Mouse (Mus musculus): ENCODE data around the gene Shroom2. TPM values are rescaled to one million over a fixed set of nuclear protein-coding genes. Genes with fewer than 3 reads are reported as not detected.

Shroom2 gene
- total and polyA plus RNA-seq, 2 experiments from 2014 or later = 82.7 to 167 TPM

DNA sequence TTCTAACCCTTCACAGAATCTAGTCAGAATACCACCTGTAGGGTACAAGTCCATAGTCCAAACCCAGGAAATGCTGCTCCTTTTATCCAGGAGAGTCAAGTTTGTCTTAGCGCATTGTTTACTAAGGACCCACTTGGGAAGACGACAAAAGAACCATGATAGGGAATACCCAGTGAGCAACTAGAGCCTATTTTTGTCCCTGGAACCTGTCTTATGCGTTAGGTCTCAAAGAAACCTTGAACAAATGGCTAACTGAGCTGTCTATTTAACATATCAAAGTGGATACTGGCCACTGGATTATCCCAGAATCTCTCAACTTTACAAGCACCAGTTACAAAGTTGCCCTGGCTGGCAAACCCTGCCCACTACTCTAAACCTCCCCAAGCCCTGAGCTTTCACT lies 67.6 kb downstream of the Shroom2 start:
- Histone ChIP-seq H3K4me2 (ENCODE audit: low read depth) (no peak overlapping the region), H3K9ac (no peak overlapping the region), H3K27ac (ENCODE audit: low read depth, low read length) (no peak overlapping the region), H3K27me3 (ENCODE audit: insufficient read depth, low read length) (no peaks in the 10 kb centered on the region), H3K9me3 (ENCODE audit: low read length) (no peaks in the 10 kb centered on the region), H3K4me1 (ENCODE audit: insufficient read depth) (no peaks in the 10 kb centered on the region), H3K4me3 (ENCODE audit: low read depth, low read length) (no peak overlapping the region), H3K36me3 (ENCODE audit: insufficient read depth) (no peaks in the 10 kb centered on the region)
- TF ChIP-seq CTCF (IDR thresholded peaks at IDR 0.05; ENCODE audit: low read depth) = no peak
- no peak for DNase-seq
- WGBS = 69% methylated on average over 3 of the region's 3 CpGs
- ATAC-seq = no peak

DNA sequence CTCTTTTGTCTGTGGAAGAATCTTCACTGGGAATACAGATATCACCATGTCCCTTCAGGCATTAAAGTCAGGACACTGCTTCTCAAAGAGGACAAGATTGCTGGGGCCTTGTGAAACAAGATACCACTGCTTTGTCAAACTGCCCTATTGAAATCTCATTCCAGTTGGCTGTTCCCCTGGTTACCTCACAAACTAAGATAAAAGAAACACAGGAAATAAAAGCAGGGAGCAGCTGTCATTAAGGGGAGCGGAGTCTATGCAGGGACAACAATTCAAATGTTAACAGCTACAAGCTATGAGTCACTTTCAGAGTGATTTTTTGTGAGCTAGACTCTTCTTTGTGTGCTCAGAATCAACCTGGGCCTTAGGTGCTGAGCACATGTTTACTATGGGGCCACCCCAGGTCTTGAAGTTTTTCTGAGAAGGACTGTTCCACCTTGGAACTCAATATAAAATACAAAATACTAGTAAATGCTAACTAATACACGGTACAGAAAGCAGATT lies 78.4 kb downstream of the Shroom2 start:
- no peak overlapping the region for H3K4me2 ChIP-seq (ENCODE audit: low read depth)
- H3K27me3 ChIP-seq (ENCODE audit: insufficient read depth, low read length) = no peaks in the 10 kb centered on the region
- no peak for TF ChIP-seq CTCF (IDR thresholded peaks at IDR 0.05; ENCODE audit: low read depth)
- H3K9ac ChIP-seq = no peak overlapping the region
- 46% methylated on average over 2 of the region's 2 CpGs for WGBS
- DNase-seq (no peak), ATAC-seq (no peak)
- H3K36me3 ChIP-seq (ENCODE audit: insufficient read depth) = no peaks in the 10 kb centered on the region
- H3K9me3 ChIP-seq (ENCODE audit: low read length) = no peaks in the 10 kb centered on the region
- no peaks in the 10 kb centered on the region for H3K4me1 ChIP-seq (ENCODE audit: insufficient read depth)
- H3K27ac ChIP-seq (ENCODE audit: low read depth, low read length) = no peak overlapping the region
- no peak overlapping the region for H3K4me3 ChIP-seq (ENCODE audit: low read depth, low read length)

DNA sequence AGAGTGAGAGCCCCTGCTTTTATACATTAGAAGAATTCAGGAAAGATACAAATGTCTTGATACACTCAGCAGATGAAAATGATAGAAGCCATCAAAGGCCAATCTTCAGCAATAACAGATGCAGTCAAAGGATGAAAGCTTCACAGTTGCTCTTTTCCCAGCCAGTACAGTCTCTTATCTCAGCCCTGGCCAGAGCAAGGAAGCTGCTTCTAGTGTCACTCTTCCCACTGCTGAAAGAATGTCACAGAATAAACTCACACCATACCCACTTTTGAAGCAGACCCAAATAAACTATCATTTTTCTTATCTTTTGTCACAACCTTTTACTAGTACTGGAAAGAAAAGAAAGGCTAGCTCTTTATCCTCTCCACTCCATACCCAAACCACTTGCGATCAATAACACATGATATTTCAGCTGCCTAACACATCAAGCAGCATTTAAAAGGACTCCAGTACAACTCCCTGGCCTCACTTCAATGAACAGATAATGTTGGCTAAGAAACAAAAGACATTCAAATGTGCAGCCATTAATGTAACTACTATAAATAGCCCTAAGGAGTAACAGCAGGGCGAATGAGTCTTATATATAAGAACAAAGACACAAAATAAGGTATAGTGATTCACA lies 90.0 kb downstream of the Shroom2 start:
- Histone ChIP-seq H3K4me1 (ENCODE audit: insufficient read depth) (no peaks in the 10 kb centered on the region), H3K36me3 (ENCODE audit: insufficient read depth) (no peaks in the 10 kb centered on the region), H3K27me3 (ENCODE audit: insufficient read depth, low read length) (no peaks in the 10 kb centered on the region), H3K4me2 (ENCODE audit: low read depth) (no peak overlapping the region), H3K27ac (ENCODE audit: low read depth, low read length) (no peak overlapping the region), H3K9me3 (ENCODE audit: low read length) (no peaks in the 10 kb centered on the region), H3K9ac (no peak overlapping the region), H3K4me3 (ENCODE audit: low read depth, low read length) (no peak overlapping the region)
- TF ChIP-seq CTCF (IDR thresholded peaks at IDR 0.05; ENCODE audit: low read depth) = no peak
- 50% methylated on average over 2 of the region's 2 CpGs for WGBS
- no peak for ATAC-seq
- no peak for DNase-seq

DNA sequence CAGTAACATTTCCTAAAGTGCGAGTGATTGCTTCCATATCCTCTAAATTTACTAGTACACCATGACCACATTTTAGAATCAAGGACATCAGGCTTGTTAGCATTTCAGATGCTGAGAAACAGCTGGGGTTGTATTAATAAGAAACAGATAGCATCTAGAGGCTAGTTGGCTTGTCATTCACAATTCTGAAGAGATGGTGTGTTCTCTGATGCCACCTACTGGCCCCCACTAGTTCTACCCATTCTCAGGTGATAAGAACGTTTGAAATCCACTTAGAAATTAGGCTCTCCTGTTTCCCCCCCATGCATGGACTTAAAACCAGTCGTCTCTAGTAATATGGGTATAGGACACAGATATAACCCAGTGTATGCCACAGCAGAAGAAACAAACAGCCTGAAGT lies 92.9 kb downstream of the Shroom2 start:
- TF ChIP-seq CTCF (IDR thresholded peaks at IDR 0.05; ENCODE audit: low read depth) = peak; percentile 64
- no peak for ATAC-seq
- 56% methylated on average over 3 of the region's 3 CpGs for WGBS

DNA sequence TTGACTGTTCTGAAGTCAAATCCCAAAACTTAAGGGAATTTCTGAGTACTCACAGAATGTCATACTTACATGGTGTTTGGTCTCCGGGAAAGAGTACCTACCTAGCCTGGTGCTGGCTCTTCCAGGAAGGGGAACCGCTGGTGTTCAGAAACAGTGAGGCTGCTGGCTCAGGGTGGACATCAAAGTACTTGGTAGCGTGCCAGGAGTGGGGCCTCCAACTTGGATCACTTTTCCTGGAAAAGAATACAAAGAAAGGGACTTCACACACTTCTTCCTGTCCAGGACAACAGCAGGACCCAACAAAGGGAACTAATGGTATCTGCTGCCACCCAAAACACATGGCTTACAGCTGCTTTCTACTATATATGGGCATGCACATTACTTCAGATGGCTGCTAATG lies 95.8 kb downstream of the Shroom2 start:
- Histone ChIP-seq H3K4me3 (ENCODE audit: low read depth, low read length) (no peak overlapping the region), H3K4me2 (ENCODE audit: low read depth) (no peak overlapping the region), H3K4me1 (ENCODE audit: insufficient read depth) (no peaks in the 10 kb centered on the region), H3K9me3 (ENCODE audit: low read length) (no peaks in the 10 kb centered on the region), H3K27me3 (ENCODE audit: insufficient read depth, low read length) (no peaks in the 10 kb centered on the region), H3K36me3 (ENCODE audit: insufficient read depth) (no peaks in the 10 kb centered on the region), H3K27ac (ENCODE audit: low read depth, low read length) (no peak overlapping the region), H3K9ac (no peak overlapping the region)
- no peak for TF ChIP-seq CTCF (IDR thresholded peaks at IDR 0.05; ENCODE audit: low read depth)
- ATAC-seq (no peak), DNase-seq (no peak)
- 70% methylated on average over 3 of the region's 3 CpGs for WGBS

More for the DNA sequence above, 92.9 kb downstream of the Shroom2 start:
- Histone ChIP-seq H3K4me3 (ENCODE audit: low read depth, low read length) (no peak overlapping the region), H3K9me3 (ENCODE audit: low read length) (no peaks in the 10 kb centered on the region), H3K4me1 (ENCODE audit: insufficient read depth) (no peaks in the 10 kb centered on the region), H3K27me3 (ENCODE audit: insufficient read depth, low read length) (no peaks in the 10 kb centered on the region), H3K27ac (ENCODE audit: low read depth, low read length) (no peak overlapping the region), H3K4me2 (ENCODE audit: low read depth) (no peak overlapping the region), H3K9ac (no peak overlapping the region), H3K36me3 (ENCODE audit: insufficient read depth) (no peaks in the 10 kb centered on the region)
- peak; percentile 40 for DNase-seq

DNA sequence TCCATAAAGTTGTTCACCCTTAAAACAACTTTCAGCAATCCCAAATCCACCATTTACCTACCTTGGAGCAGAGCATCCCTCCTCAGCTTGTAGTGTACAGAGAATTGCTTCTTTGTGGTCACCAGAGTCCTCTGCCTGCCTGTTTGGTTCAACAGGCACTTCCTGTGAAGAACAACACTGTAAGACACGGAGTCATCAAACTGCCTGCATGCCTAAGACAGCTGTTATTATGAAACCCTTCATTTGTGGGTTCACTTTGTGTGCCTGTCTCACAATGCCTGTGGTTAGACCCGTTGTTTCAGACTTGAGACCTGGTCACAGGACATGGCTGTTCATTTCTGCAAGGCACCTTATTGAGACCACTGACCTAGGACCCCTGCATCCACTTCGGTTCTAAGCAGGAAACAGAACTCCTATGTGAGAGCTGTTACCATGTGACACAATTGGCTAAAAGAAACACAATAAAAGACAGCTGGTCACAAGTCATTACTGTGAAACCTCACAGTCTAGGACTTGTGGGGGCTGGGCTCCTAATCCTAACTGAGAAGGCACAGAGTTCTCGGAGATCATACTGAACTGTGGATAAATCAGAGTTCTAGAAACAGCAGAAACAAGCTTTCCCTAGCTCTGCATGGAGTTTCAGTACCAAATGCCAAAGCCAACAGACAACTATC lies 111.8 kb downstream of the Shroom2 start:
- 39% methylated on average over 4 of the region's 4 CpGs for WGBS
- Histone ChIP-seq H3K4me1 (ENCODE audit: insufficient read depth) (no peaks in the 10 kb centered on the region), H3K27ac (ENCODE audit: low read depth, low read length) (no peak overlapping the region), H3K9me3 (ENCODE audit: low read length) (no peaks in the 10 kb centered on the region), H3K4me3 (ENCODE audit: low read depth, low read length) (no peak overlapping the region), H3K36me3 (ENCODE audit: insufficient read depth) (no peaks in the 10 kb centered on the region), H3K9ac (no peak overlapping the region), H3K4me2 (ENCODE audit: low read depth) (no peak overlapping the region), H3K27me3 (ENCODE audit: insufficient read depth, low read length) (no peaks in the 10 kb centered on the region)
- no peak for ATAC-seq
- TF ChIP-seq CTCF (IDR thresholded peaks at IDR 0.05; ENCODE audit: low read depth) = no peak
- no peak for DNase-seq

DNA sequence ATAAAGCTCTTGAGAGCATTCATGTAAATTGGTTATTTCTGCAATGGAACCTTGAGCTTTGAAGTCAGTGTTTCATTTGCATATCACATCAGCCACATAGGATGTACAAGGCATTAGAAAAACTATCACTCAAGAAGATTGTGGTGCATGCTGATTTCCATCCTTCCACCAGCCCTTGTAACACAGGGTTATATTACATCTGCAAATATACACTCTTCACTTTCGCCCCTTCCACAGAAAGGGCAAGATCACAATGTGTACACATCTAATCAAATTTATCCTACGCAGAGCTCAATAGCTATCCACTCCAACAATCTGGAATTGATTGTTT lies 112.7 kb downstream of the Shroom2 start:
- WGBS = 63% methylated on average over 2 of the region's 2 CpGs
- Histone ChIP-seq H3K9ac (no peak overlapping the region), H3K36me3 (ENCODE audit: insufficient read depth) (no peaks in the 10 kb centered on the region), H3K4me2 (ENCODE audit: low read depth) (0 out of 2 replicates have a peak overlapping the region, but pooled peaks have one; percentile 21), H3K4me1 (ENCODE audit: insufficient read depth) (no peaks in the 10 kb centered on the region), H3K27ac (ENCODE audit: low read depth, low read length) (peak overlapping the region; percentile 57), H3K4me3 (ENCODE audit: low read depth, low read length) (no peak overlapping the region), H3K27me3 (ENCODE audit: insufficient read depth, low read length) (no peaks in the 10 kb centered on the region), H3K9me3 (ENCODE audit: low read length) (no peaks in the 10 kb centered on the region)
- no peak for TF ChIP-seq CTCF (IDR thresholded peaks at IDR 0.05; ENCODE audit: low read depth)
- DNase-seq = no peak
- ATAC-seq = no peak

Data from forebrain, postnatal 0 days (tissue).